Mouse (Mus musculus) heart, adult 8-10 months (tissue): ENCODE measurements around the gene Fosl2. TPM values are rescaled to one million over a fixed set of nuclear protein-coding genes. Genes with fewer than 3 reads are reported as not detected.

Experiments
- DNase-seq: peaks from one replicate; pipeline ENCODE4 v3.0.0; 2022; ENCODE audit warnings: low spot score
- total RNA-seq, 4 experiments: library from RNA; stranded (reverse); gene quantifications; 2 replicates each; pipeline ENCODE4 v1.2.4; 2022

Fosl2 gene
- total RNA-seq, 4 experiments from 2014 or later, result 14.7 to 21.1 (median 18.8) TPM

DNA sequence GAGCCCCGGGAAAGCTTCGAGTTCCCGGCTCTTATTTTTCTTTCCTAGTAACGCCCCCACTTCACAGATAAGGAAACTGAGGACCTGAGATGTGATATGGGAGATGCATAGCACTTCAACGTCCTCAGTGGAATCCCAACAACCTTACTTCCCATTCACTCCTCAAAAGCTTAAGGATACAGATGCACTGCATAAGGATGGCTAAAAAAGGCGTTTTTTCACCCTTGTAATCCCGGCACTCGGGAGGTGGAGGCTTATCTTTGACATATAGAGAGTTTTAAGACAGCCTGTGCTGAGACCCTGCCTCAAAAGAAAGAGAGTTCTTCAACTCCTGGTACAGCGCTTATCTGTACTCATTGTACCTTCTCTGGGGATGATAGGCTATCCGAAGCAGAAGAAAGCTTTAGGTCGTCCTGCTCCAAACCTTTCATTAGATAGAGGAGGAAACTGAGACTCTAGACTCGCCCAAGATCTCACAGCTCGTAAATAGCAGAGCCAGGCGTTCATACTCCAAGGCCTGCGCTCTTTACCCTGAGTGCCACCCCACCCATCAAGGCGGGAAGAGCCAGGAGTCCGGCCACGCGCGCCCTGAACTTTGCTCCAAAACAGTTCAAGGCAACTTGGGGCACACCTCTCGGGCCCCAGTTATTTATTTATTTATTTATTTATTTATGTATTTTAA lies 1.4 kb upstream of the Fosl2 start:
- peak; percentile 54 for DNase-seq

GRCm38 (mm10) chr5:32134903-32135335 lies 682 bp upstream of the Fosl2 start:
- no peak for DNase-seq

DNA sequence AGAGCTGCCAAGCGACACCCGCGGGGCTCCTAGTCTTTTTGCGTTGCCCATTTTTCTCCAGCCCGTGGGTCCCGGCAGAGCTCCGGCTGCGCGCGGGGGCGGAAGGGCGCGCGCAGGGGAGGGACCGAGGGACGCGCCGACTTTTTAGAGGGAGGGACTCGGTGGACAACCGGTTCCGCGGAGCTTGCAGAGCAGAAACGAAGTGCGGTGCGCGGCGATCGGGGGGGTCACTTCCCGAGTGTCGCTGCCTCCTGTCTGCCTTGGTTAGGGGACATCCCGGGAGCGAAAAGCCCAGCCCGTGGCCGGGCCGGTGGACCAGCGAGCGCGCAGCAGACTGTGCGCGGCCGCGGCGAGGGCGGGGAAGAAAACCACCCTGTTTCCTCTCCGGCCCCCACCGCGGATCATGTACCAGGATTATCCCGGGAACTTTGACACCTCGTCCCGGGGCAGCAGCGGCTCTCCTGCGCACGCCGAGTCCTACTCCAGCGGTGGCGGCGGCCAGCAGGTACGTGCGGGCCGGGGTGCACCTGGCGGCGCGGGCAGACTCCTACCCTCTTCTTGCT lies 781 bp downstream of the Fosl2 start:
- DNase-seq, result peak; percentile 85

- DNase-seq, result peak; percentile 38
Measured at GRCm38 (mm10) chr5:32137106-32137522, 1.5 kb downstream of the Fosl2 start.

GRCm38 (mm10) chr5:32138446-32139195 lies 3.0 kb downstream of the Fosl2 start:
- peak; percentile 78 for DNase-seq

- peak; percentile 90 for DNase-seq
Measured at GRCm38 (mm10) chr5:32139516-32140037, 4.0 kb downstream of the Fosl2 start.

GRCm38 (mm10) chr5:32141899-32142298 lies 6.3 kb downstream of the Fosl2 start:
- no peak for DNase-seq

DNA sequence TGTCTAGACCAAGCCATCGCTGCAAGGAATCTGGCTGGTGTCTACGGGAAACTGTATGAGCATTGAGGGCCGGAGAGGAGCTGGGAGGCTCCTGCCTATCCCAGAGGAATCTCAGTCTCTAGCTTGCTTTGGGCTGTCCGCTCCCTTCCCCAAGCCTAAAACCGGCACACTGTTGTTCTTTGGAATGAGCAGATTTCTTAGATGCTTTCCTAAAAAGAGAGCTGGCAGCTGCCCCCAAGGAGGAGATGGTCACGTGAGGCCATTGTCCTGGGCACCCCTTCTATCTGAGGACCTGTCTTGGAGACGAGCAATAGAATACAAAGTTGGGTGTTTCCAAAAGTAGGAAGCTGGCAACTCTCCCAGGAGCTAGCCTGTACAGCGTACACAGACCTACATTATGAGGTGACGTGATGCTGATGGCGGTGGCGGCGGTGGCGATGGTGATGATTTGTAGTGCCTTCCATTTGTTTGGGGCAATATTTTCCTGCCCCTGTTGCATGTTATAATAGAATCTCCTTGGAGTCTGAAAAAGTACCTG lies 7.9 kb downstream of the Fosl2 start:
- peak; percentile 46 for DNase-seq

GRCm38 (mm10) chr5:32146281-32146680 lies 10.7 kb downstream of the Fosl2 start:
- no peak for DNase-seq

GRCm38 (mm10) chr5:32148593-32148992 lies 13.0 kb downstream of the Fosl2 start:
- DNase-seq, result no peak

- no peak for DNase-seq
Measured at GRCm38 (mm10) chr5:32151244-32151643, 15.6 kb downstream of the Fosl2 start.

DNA sequence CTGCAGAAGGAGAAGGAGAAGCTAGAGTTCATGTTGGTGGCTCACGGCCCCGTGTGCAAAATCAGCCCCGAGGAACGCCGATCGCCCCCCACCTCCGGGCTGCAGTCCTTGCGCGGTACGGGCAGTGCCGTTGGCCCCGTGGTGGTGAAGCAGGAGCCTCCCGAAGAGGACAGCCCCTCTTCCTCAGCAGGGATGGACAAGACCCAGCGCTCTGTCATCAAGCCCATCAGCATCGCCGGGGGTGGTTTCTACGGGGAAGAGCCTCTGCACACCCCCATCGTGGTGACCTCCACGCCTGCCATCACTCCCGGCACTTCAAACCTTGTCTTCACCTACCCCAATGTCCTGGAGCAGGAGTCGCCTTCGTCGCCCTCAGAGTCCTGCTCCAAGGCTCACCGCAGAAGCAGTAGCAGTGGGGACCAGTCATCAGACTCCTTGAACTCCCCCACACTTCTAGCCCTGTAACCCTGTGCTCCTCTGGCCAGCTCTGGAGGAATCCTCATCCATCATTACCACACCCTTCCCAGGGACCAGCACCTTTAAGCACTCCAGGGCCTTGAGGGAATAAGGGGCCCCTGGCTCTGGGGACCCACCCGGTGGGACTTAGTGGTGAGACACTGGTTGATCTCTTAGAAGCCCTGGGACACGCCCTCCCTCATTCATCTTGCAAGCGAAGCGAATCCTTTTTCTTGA lies 17.3 kb downstream of the Fosl2 start:
- DNase-seq, result no peak

GRCm38 (mm10) chr5:32153418-32153740 lies 17.8 kb downstream of the Fosl2 start:
- DNase-seq, result no peak

GRCm38 (mm10) chr5:32153791-32154490 lies 18.3 kb downstream of the Fosl2 start:
- DNase-seq, result no peak

- peak; percentile 41 for DNase-seq
Measured at GRCm38 (mm10) chr5:32154931-32155688, 19.5 kb downstream of the Fosl2 start.

DNA sequence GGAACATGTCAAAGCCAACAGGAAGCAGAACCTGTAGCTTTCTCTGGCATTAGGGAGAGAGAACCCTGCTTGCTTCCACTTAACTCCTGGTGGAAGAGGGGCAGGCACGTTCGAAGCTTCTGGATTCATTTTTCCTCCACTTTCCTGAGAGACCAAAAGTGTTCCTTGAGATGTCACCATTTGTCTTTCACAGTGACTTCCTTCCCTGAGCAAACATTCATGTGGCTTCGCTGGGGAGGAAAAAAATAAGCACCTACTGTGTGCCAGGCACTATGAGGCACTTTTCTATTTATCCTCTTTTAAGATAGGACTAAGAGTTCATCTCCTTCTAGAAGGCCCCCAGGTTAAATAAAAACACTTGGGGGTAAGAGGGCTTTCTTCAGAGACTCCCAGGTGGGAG lies 20.3 kb downstream of the Fosl2 start:
- no peak for DNase-seq

- DNase-seq, result no peak
Measured at GRCm38 (mm10) chr5:32163478-32164043, 28.0 kb downstream of the Fosl2 start.

DNA sequence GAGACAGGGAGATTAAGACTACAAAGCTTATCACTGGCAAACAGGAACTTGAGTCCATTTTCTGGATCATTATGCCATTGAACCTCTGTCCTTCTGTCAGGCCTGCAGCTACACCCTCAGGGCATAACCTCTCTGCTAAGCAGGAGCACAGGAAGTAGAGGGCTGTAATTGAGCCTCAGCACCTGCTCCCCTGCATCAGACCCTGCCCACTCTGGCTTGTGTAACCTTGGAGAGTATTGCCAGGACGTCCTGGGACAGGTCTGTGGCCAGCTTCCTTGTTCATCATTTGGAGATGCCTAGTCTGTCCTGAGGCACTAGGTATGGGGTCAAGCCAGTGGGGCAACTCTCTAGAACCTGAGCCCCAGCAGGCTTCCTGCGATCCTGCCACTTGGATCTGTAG lies 36.6 kb downstream of the Fosl2 start:
- no peak for DNase-seq

DNA sequence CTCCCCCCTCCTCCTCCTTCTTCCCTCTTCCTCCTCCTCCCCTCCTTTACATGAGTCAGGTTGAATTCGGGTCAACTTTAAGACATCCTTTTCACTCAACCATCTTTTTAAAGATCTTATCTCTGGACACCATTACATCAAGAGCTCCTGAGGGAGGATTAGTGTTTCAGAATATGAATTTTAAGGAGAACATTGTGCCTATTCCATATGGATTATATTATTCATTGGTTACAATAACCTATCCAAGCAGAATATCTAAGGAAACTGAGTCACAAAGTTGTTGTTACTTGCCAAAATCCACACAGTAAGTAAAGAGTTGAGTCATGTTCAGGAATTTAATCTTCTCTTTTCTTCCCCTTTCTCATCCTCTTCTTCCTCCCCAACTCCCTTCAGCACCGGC lies 41.2 kb downstream of the Fosl2 start:
- DNase-seq, result no peak

- DNase-seq, result no peak
Measured at GRCm38 (mm10) chr5:32177737-32178136, 42.1 kb downstream of the Fosl2 start.
